Mouse (Mus musculus) ovary, postnatal 36 days (tissue): ENCODE results near the gene Ttc39d.
A peak's percentile ranks its signal among the peaks of the same experiment; 100 is the strongest.
"Not testable (repeated sequence)": the region's sequence is repeated elsewhere in the genome, so short reads cannot be mapped to it uniquely, and the experiment has no call there.

ENCODE experiments used
- DNase-seq: peaks from one replicate; pipeline ENCODE4 v3.0.0; 2022; ENCODE audit warnings: low spot score, mixed read lengths

Gene Ttc39d

DNA sequence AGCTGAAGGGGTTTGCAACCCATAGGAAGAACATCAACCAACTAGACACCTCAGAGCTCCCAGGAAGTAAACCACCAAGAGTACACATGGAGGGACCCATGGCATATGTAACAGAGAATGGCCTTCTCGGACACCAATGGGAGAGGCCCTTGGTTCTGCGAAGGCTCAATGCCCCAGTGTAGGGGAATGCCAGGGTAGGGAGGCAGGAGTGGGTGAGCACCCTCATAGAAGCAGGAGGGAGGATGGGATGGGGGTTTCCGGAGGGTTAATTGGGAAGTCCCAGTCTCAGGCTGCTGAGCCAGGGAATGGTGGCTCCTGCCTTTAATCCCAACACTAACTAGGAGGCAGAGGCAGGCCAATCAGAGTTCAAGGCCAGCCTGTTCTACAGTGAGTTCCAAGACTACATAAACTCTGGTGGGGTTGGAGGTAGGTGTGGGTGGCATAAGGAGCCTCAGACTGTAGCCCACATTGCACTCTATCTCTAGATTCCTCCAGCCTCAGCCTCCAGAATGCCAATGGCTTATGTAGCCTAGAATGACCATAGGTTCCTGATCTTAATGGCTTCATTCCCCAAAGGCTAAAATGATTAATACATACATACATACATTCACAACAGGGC is 8.0 kb upstream of the Ttc39d start:
- no peak for DNase-seq

DNA sequence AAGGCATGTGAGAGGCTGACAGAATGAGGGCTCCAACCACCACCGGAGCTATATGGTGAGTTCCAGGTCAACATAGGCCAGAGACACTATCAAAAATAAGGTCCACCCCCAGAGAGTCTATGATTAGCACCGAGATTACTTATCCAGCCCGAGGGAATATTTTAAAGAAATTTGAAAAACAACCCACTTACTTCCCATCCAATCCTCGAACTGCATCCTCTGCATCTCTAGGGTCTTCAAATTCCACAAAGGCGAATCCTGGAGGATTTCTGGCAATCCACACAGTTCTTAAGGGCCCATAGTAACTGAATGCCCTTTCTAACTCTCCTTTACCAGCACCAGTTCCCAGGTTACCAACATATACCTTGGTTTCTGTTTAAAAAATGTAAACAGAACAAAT is 1.6 kb upstream of the Ttc39d start:
- DNase-seq, result no peak

DNA sequence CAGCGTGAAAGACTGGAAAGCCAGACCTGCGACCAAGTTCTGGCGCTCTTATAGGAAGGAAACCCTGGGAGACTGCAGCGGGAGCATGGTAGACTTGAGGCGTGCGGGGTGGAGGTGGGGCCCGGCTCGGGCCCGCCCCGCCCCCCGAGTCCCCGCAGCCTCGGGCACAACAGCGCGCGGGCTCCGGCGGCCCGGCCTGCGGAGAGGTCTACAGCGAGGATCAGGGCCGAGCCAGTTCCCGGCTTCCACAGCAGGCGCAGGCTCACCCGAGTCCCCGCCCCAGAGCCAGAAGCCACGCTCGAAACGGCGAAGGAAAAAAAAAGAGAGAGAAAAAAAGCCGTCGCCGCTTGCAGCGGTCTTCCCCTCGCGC is 974 bp upstream of the Ttc39d start:
- no peak for DNase-seq

DNA sequence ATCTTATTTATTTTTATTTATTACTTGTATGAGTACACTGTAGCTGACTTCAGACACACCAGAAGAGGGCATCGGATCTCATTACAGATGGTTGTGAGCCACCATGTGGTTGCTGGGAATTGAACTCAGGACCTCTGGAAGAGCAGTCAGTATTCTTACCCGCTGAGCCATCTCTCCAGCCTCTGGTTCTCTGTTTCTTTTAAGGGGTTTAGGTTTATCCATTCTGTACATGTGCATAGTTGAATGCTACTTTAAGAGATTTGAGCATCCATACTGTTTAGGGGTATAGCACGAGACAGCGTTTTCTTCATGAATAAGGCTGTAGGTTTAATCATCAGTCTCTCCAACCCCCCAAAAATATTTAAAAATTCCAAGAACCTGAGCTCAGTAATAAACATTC is 6.7 kb downstream of the Ttc39d start:
- not testable (repeated sequence) for DNase-seq

DNA sequence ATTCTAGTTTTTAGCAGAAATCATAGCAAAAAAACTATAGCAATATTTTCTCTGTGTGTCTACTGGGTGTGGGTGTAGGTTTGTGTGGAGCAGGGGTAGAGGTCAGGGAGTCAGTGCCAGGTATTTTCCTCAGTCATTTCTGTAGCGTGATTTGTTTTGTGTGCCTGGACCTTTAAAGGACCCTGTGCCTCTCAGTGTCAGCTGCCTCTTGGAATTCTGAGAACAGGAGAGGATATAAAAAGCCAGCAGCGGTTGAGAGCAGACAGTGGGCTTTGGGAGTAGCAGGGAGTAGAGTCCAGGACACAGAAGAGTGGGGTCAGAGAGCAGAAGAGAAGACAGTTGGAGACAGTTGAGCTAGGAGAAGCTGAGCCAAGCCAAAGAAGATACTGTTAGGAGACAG is 12.9 kb downstream of the Ttc39d start:
- DNase-seq, result no peak

DNA sequence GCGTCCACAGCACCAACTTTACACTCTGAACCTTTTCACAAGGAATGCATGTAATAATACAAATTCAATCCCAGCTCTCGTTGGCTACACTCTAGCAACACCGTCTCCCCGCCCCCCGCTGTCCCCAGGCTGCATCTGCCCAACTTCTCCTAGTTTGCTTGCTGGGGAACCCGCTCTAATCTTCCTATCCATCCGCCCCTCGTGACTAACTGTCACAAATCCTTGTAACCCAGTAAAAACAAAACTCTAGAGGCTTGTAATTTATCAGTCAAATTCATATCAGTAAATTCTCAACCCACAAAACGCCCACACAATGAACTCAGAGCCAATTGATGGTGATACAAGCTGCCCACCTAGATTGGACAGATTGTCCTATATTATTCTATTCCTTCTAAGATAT is 13.9 kb downstream of the Ttc39d start:
- DNase-seq, result no peak

DNA sequence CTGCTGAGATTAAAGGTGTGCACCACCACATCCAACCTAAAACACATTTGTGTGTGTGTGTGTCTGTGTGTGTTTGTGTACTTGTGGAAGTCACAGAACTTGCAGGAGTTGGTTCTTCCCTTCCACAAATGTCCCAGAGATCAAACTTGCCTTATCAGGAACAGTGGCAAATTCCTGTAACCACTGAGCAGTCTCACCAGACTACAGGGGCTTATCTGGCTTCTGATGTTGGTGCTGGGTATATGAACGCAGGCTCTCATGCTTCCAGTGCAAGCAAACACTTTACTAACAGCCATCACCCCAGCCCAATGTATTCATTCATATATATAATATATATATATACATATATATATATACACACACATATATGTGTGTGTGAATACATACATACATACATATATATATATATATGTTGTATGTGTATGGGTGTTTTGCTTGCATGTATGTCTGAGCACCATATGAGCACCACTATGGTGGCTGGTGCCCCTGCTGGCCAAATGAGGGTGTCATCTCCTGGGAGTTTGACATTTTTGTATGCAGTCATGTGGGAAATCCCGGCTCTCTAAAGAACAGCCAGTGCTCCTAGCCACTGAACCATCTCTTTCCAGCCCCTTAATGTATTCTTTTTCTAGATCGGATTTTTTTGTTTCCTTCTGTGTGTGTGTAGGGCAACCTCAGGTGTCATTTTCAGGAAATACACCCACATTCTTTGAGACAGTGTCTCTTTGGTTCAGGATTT is 14.8 kb downstream of the Ttc39d start:
- no peak for DNase-seq

DNA sequence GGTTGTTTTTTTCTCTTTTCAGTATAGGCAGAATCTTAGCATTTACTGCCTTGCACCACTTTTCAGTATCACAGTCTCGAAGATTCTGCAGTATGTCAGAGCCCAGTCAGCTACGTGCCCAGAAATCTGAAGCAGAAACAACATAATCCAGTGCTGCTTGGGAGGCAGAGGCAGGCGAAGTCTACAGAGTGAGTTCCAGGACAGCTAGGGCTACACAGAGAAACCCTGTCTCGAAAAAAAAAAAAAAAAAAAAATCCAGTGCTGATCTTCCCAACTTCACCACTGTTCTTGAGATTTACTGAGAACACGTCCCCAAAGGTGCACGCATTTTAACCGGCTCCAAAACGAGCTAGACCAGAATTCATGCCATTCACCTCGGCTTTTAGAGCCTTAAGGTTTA is 16.6 kb downstream of the Ttc39d start:
- DNase-seq, result no peak

DNA sequence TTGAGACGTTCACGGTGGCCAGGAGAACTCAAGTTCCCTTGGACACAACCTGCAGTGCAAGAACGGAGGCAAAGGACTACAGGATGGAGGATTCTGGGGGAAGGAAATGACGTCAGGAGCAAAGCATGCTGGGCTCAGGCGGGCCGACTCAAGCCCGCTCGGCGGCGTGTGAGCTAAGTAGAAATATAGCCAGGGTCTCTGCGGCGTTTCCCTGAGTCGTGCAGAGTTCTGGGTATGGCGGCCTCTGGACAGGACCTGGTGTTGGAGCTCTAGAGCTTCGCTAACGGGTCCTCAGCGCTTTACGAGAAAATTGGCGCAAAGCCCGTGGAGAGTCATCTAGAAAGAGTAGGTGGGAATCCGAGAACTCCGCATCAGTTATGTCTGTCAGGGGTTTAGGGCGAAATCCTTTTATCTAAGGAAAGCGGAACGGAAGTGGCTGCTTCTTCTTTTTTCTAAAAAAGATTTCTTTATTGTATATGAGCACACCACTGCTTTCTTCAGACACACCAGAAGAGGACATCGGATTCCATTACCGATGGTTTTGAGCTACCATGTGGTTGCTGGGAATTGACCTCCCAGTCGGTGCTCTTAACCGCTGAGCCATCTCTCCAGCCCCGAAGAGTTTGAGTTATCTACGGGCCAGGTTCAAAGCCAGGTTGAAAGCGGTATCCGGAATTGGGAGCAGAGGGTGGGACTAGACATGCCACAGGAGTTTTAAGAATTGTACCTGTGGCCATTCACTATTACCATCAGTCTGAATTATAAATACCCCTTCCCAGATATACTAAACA is 17.3 kb downstream of the Ttc39d start, which contains the start of gene Gemin6:
Gene Gemin6, plus strand, starts transcription at position 116 of the 791 bp plus-strand sequence.
- peak; percentile 77 for DNase-seq

DNA sequence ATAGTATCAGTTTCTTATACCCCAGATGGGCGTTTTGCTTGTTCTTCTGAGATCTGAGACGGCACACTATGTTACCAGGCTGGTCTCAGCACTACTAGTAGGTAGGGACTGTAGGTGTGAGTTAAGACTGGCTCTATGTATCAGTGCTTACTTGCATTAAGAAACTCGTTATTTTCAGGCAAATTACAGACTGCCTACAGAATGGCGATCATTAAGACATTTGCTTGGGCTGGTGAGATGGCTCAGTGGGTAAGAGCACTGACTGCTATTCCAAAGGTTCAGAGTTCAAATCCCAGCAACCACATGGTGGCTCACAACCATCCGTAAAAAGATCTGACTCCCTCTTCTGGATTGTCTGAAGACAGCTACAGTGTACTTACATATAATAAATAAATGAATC is 17.9 kb downstream of the Ttc39d start:
- DNase-seq, result not testable (repeated sequence)

DNA sequence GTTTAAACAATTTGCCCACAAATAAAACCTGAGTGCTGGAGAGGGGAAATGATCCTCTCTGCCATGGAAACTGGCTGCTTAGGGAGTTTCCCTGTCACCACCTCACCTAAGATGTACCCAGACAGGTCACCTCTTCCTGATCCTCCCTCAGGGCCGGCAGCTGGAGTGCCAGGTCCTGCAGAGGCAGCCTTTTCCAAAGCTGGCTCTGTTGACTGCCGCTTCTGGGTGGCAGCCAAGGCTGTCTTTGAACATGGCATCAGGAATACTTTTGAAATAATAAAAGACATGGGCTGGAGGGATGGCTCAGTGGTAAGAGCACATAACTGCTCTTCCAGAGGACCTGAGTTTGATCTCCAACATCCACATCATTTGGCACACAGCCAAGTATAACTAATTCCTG is 22.1 kb downstream of the Ttc39d start:
- no peak for DNase-seq

DNA sequence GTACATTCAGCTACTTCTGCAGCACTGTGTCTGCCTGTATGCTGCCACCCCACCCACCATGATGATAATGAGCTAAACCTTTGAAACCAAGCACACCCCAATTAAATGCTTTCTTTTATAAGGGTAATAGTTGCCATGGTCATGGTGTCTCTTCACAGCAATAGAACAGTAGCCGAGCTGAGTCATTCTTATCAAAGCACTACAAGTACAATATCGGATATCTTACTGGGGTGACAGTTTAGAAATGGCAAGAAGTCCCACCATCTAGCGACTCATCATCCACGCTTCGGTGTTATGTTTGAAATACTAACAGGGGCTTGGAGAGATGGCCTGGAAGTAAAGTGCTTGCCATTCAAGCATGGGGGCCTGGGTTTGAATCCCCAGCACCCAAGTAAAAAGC is 26.6 kb downstream of the Ttc39d start:
- no peak for DNase-seq

DNA sequence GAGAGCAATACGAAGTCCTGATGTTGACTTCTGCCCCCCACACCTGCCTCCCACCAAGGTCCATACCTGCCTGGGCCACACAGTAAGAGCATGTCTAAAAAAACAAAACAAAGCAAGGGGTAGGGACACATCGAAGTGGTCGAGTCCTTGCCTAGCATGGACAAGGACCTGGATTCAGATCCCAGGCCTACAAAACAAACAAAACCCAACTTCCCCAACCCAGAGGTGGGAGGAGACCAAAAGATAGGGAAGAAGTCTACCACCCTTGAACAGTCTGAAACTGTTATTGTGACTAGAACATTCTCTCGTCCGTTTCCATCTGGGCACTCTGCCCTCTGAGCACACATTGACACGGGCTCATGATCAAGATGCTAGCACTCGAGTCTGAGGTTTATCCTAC is 27.1 kb downstream of the Ttc39d start:
- DNase-seq, result no peak

DNA sequence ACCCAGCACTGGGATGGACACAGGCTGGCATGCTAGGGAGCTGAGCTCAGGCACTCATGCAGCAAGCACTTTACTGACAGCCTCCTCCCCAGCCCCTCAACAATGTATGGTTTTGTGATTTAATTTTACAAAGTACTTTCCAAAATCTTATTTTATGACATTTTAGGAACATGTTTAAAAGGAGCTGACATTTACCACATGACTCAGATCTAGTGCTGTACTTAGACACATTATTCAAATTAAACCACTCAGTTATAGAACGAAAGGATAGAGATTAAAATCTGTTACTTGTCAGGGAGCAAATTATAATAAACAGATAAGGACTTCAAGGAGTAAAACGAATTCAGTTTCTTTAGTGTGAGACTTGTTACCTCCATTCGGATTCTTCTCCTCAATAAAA is 28.2 kb downstream of the Ttc39d start:
- no peak for DNase-seq

DNA sequence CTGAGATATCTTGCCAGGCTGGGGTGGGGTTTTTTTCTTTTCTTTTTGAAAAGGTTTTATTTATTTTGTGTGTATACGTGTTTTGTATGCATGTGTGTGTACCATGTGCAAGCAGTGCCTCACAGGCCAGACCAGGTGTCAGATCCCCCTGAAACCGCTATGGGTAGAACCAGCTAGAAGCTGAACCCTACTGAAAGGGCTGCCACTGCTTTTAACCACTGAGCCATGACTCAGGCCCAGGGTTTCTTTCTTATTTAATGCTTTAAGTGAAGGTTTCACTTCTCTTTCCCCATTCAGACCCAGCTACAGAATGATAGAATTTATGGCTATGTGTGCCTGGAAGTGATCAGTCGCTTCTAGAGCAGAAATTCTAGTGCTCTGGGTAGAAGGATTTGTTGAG is 29.5 kb downstream of the Ttc39d start:
- DNase-seq, result no peak

DNA sequence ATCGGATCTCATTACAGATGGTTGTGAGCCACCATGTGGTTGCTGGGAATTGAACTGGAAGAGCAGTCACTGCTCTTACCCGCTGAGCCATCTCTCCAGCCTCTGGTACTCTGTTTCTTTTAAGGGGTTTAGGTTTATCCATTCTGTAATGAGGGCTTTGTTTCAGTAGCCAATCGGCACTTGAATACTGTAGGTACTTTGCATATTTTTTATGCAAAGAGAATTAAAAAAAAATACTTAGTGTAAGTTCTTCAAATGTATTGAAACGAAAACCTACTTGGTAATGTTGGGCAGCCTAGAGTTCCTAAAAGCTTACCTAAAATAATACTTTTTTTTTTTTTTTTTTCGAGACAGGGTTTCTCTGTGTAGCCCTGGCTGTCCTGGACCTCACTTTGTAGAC is 30.2 kb downstream of the Ttc39d start:
- DNase-seq, result no peak

DNA sequence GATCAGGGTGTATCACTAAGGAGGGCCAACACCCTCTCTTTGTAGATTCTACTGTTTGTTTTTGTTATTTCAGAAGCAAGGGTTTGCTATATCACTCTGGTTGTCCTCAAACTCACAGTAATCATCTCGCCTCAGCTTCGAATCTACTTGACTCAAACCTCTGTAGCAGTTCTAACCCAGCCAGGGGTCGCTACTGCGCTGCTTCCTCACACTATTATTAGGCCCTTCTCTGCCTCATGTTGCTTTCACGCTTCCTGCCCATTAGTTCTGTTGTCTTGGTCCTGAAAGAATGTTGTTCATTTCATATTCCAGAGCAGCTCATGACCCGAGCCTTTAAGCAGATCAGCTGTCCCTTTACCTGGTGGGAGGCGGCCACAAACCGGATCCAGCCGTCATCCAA is 34.3 kb downstream of the Ttc39d start:
- DNase-seq, result no peak

DNA sequence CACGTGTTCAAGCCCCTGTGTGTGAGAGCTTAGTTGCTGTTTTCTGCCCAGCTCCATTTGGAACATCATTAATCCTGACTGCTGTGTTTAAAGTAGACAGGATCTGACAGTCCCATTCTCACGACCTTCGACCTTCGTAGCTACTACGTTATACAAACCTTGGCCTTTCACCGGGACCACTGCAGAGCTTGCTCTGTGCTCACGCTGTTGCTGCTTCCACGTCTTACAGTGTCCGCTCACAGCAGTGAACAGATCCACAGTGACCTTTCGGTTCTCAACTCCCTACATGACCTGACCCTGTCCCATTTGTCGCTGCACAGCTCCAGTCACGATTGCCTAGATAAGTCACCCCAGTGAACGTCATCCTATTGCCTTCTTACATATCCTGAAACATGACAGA is 35.9 kb downstream of the Ttc39d start:
- no peak for DNase-seq

DNA sequence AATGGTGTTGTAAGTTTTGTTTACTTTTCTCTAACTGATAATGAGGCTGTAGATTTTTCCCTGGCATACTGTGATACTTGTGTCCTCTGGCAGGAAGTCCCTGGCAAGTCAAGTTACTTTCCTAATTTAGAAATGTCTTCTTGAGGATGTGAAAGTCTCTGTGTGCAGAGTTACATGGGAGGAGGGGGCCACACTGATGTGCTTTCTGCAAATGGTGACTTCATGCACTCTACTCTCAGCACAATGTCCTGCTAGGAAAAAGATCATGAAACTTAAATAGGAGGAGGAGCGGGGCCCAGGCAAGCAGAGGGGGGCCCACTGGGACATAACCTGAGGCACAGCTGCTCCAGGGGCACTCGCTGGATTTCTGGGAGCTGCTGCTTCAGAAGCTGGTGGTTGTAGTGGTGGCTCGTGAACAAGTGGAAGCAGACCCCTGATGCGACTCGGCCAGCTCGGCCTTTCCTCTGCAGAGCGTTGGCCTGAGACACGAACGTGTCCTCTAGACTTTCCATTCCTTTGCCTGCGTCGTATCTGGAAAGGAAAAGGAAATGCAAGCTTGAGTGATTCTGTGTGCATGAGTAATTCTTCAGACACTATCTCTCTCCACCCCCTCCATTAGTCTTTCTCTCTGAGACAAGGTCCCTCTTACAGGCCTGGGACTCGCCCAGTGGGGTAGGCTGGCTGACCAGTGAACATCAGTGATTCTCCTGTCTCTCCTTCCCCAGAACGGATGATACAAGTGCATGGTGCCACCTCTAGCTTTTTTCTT is 45.7 kb downstream of the Ttc39d start:
- no peak for DNase-seq

DNA sequence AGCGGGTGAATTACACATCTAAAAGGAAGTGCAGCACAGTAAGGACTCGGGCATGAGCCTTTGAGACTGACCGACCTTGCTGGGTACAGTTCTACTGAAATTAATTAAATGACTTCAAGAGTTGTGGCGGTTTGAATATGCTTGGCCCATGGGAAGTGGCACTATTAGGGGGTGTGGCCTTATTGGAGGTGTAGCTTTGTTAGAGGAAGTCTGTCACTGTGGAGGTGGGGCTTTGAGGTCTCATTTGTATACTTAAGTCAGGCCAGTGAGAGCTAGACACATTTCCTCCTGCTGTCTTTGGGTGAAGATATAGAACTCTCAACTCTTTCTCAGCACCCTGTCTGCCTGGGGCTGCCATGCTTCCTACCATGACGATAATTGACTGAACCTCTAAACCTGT is 47.2 kb downstream of the Ttc39d start:
- DNase-seq, result no peak

DNA sequence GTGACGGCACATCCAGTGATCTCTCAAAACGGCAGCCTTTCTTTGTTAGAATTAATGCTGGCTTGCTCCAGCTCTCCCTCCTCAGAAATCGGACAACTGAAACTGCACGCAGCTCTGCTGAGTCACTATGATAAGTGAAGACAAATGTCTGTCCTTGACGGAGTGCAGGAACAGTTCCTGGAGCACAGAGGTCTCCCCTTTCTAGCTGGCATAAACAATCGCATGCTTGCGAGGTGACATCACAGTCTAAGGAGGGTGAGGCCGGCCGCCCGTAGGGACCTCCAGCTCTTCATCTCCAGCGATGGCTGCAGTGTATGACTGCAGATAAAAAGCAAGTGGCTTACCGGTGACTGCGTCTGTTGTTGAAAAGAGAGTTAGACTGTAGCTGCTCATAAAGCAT is 47.9 kb downstream of the Ttc39d start:
- peak; percentile 60 for DNase-seq

DNA sequence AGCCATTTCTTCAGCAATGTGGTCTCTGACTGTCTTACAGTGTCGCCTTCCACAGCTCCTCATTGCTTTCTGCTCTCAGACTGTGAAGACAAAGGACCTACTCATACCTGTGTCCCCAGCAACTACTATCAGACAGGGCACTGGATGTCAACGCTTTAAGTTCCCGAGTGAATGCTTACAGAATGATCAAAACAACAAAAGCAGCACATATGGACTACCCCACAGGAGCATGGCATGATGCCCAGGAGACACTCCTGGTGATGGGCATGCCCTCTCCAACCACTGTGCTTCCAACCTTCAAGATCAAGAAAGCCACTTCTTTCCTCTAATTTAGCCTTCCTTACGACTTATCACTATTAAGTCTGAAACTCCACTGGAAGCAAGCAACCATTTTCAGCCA is 59.8 kb downstream of the Ttc39d start:
- DNase-seq, result no peak
